Mouse (Mus musculus): Measurements from ENCODE around the gene Cblc.

- TF ChIP-seq CTCF (IDR thresholded peaks at IDR 0.05; ENCODE audit: low read depth, low read length) (no peak), POLR2A (IDR thresholded peaks at IDR 0.05; ENCODE audit: borderline replicate concordance, low read depth, low read length) (no peak)
These were observed 49.0 kb downstream of the Cblc start for GRCm38 (mm10) chr7:19747420-19748218.

All from bone marrow macrophage, adult 2 months (primary cell).